Mouse (Mus musculus): Measurements from ENCODE around the gene Reck.
A peak's percentile ranks its signal among the peaks of the same experiment; 100 is the strongest.

Reck gene

GRCm38 (mm10) chr4:43970393-43971330 lies 95.3 kb downstream of the Reck start:
- DNase-seq (ENCODE audit: low spot score) = no peak

GRCm38 (mm10) chr4:43971541-43972136 lies 96.3 kb downstream of the Reck start:
- no peak for DNase-seq (ENCODE audit: low spot score)

- DNase-seq (ENCODE audit: low spot score) = no peak
These were observed 96.8 kb downstream of the Reck start for GRCm38 (mm10) chr4:43972137-43972591.

GRCm38 (mm10) chr4:43973526-43973981 lies 98.2 kb downstream of the Reck start:
- DNase-seq (ENCODE audit: low spot score) = no peak

GRCm38 (mm10) chr4:43974914-43975616 lies 99.7 kb downstream of the Reck start:
- DNase-seq (ENCODE audit: low spot score) = no peak

- DNase-seq (ENCODE audit: low spot score) = no peak
These were observed 101.0 kb downstream of the Reck start for GRCm38 (mm10) chr4:43976223-43976740.

- DNase-seq (ENCODE audit: low spot score) = no peak
These were observed 103.5 kb downstream of the Reck start for GRCm38 (mm10) chr4:43978521-43979443.

- DNase-seq (ENCODE audit: low spot score) = no peak
These were observed 104.4 kb downstream of the Reck start for GRCm38 (mm10) chr4:43979746-43980145.

- DNase-seq (ENCODE audit: low spot score) = no peak
These were observed 104.9 kb downstream of the Reck start for GRCm38 (mm10) chr4:43980236-43980635.

GRCm38 (mm10) chr4:43980846-43981245 lies 105.5 kb downstream of the Reck start:
- DNase-seq (ENCODE audit: low spot score) = no peak

- DNase-seq (ENCODE audit: low spot score) = no peak
These were observed 105.9 kb downstream of the Reck start for GRCm38 (mm10) chr4:43981251-43981650.

- DNase-seq (ENCODE audit: low spot score) = peak; percentile 94
These were observed 106.9 kb downstream of the Reck start for GRCm38 (mm10) chr4:43982053-43982732.

- no peak for DNase-seq (ENCODE audit: low spot score)
These were observed 107.9 kb downstream of the Reck start, which contains the start of gene Ccin for GRCm38 (mm10) chr4:43983181-43983580. Gene Ccin, plus strand, starts transcription at chr4:43983483.

- no peak for DNase-seq (ENCODE audit: low spot score)
These were observed 108.4 kb downstream of the Reck start for GRCm38 (mm10) chr4:43983756-43984155.

- no peak for DNase-seq (ENCODE audit: low spot score)
These were observed 109.0 kb downstream of the Reck start for GRCm38 (mm10) chr4:43984326-43984725.

GRCm38 (mm10) chr4:43988976-43989375 lies 113.6 kb downstream of the Reck start:
- no peak for DNase-seq (ENCODE audit: low spot score)

- no peak for DNase-seq (ENCODE audit: low spot score)
These were observed 117.7 kb downstream of the Reck start for GRCm38 (mm10) chr4:43993072-43993471.

- no peak for DNase-seq (ENCODE audit: low spot score)
These were observed 119.0 kb downstream of the Reck start for GRCm38 (mm10) chr4:43994342-43994741.
